Mouse (Mus musculus): ENCODE measurements around the gene Ehbp1. TPM values are rescaled to one million over a fixed set of nuclear protein-coding genes. Genes with fewer than 3 reads are reported as not detected.

The Ehbp1 gene
- polyA plus RNA-seq, 1 experiment, result 38.7 TPM

- H3K4me3 ChIP-seq (ENCODE audit: insufficient read depth, low read length), result peak overlapping the region; percentile 79
- TF ChIP-seq CTCF (IDR thresholded peaks at IDR 0.05; ENCODE audit: borderline replicate concordance, insufficient read depth, low read length), result no peak
- no peak for TF ChIP-seq POLR2A (IDR thresholded peaks at IDR 0.05; ENCODE audit: low read depth, low read length)
- 0 out of 2 replicates have a peak, but pooled peaks cover 6% of the 10 kb centered on the region for H3K4me1 ChIP-seq (ENCODE audit: control insufficient read depth, insufficient read depth, low read length)
- H3K27ac ChIP-seq (ENCODE audit: insufficient read depth, low read length), result peak overlapping the region; percentile 95
Measured at GRCm38 (mm10) chr11:22287513-22287900, 54.6 kb downstream of the Ehbp1 start.

- H3K4me3 ChIP-seq (ENCODE audit: insufficient read depth, low read length), result peak overlapping the region; percentile 84
- H3K4me1 ChIP-seq (ENCODE audit: control insufficient read depth, insufficient read depth, low read length), result 0 out of 2 replicates have a peak, but pooled peaks cover 6% of the 10 kb centered on the region
- peak overlapping the region; percentile 95 for H3K27ac ChIP-seq (ENCODE audit: insufficient read depth, low read length)
- TF ChIP-seq POLR2A (IDR thresholded peaks at IDR 0.05; ENCODE audit: low read depth, low read length) (peak; percentile 93), CTCF (IDR thresholded peaks at IDR 0.05; ENCODE audit: borderline replicate concordance, insufficient read depth, low read length) (no peak)
Measured at GRCm38 (mm10) chr11:22286885-22287512, 55.1 kb downstream of the Ehbp1 start.

- peak overlapping the region; percentile 84 for H3K4me3 ChIP-seq (ENCODE audit: insufficient read depth, low read length)
- H3K27ac ChIP-seq (ENCODE audit: insufficient read depth, low read length), result no peak overlapping the region
- H3K4me1 ChIP-seq (ENCODE audit: control insufficient read depth, insufficient read depth, low read length), result 0 out of 2 replicates have a peak, but pooled peaks cover 6% of the 10 kb centered on the region
- TF ChIP-seq POLR2A (IDR thresholded peaks at IDR 0.05; ENCODE audit: low read depth, low read length) (no peak; the same call in 1 of the 2 replicates), CTCF (IDR thresholded peaks at IDR 0.05; ENCODE audit: borderline replicate concordance, insufficient read depth, low read length) (no peak)
Measured at GRCm38 (mm10) chr11:22286371-22286872, 55.7 kb downstream of the Ehbp1 start.

GRCm38 (mm10) chr11:22276656-22277055, 65.4 kb downstream of the Ehbp1 start:
- H3K27ac ChIP-seq (ENCODE audit: insufficient read depth, low read length), result no peak overlapping the region
- H3K4me3 ChIP-seq (ENCODE audit: insufficient read depth, low read length), result no peak overlapping the region
- TF ChIP-seq POLR2A (IDR thresholded peaks at IDR 0.05; ENCODE audit: low read depth, low read length) (no peak), CTCF (IDR thresholded peaks at IDR 0.05; ENCODE audit: borderline replicate concordance, insufficient read depth, low read length) (no peak)
- H3K4me1 ChIP-seq (ENCODE audit: control insufficient read depth, insufficient read depth, low read length), result peaks cover 4% of the 10 kb centered on the region; the same call in 1 of the 2 replicates

- no peak overlapping the region for H3K4me3 ChIP-seq (ENCODE audit: insufficient read depth, low read length)
- peaks cover 4% of the 10 kb centered on the region; the same call in 1 of the 2 replicates for H3K4me1 ChIP-seq (ENCODE audit: control insufficient read depth, insufficient read depth, low read length)
- TF ChIP-seq POLR2A (IDR thresholded peaks at IDR 0.05; ENCODE audit: low read depth, low read length) (no peak), CTCF (IDR thresholded peaks at IDR 0.05; ENCODE audit: borderline replicate concordance, insufficient read depth, low read length) (no peak)
- 0 out of 2 replicates have a peak overlapping the region, but pooled peaks have one; percentile 58 for H3K27ac ChIP-seq (ENCODE audit: insufficient read depth, low read length)
Measured at GRCm38 (mm10) chr11:22274144-22274543, 67.9 kb downstream of the Ehbp1 start.

- H3K4me1 ChIP-seq (ENCODE audit: control insufficient read depth, insufficient read depth, low read length), result peaks cover 4% of the 10 kb centered on the region; the same call in 1 of the 2 replicates
- no peak overlapping the region for H3K4me3 ChIP-seq (ENCODE audit: insufficient read depth, low read length)
- TF ChIP-seq POLR2A (IDR thresholded peaks at IDR 0.05; ENCODE audit: low read depth, low read length) (no peak), CTCF (IDR thresholded peaks at IDR 0.05; ENCODE audit: borderline replicate concordance, insufficient read depth, low read length) (no peak)
- peak overlapping the region; percentile 58; the same call in 1 of the 2 replicates for H3K27ac ChIP-seq (ENCODE audit: insufficient read depth, low read length)
Measured at GRCm38 (mm10) chr11:22273378-22273777, 68.7 kb downstream of the Ehbp1 start.

GRCm38 (mm10) chr11:22271889-22272288, 70.2 kb downstream of the Ehbp1 start:
- Histone ChIP-seq H3K4me3 (ENCODE audit: insufficient read depth, low read length) (no peak overlapping the region), H3K27ac (ENCODE audit: insufficient read depth, low read length) (no peak overlapping the region), H3K4me1 (ENCODE audit: control insufficient read depth, insufficient read depth, low read length) (peaks cover 4% of the 10 kb centered on the region; the same call in 1 of the 2 replicates)
- TF ChIP-seq CTCF (IDR thresholded peaks at IDR 0.05; ENCODE audit: borderline replicate concordance, insufficient read depth, low read length) (no peak), POLR2A (IDR thresholded peaks at IDR 0.05; ENCODE audit: low read depth, low read length) (no peak)

GRCm38 (mm10) chr11:22269643-22270042, 72.4 kb downstream of the Ehbp1 start:
- no peak overlapping the region for H3K4me3 ChIP-seq (ENCODE audit: insufficient read depth, low read length)
- H3K27ac ChIP-seq (ENCODE audit: insufficient read depth, low read length), result no peak overlapping the region
- TF ChIP-seq POLR2A (IDR thresholded peaks at IDR 0.05; ENCODE audit: low read depth, low read length) (no peak), CTCF (IDR thresholded peaks at IDR 0.05; ENCODE audit: borderline replicate concordance, insufficient read depth, low read length) (no peak)
- H3K4me1 ChIP-seq (ENCODE audit: control insufficient read depth, insufficient read depth, low read length), result peaks cover 4% of the 10 kb centered on the region; the same call in 1 of the 2 replicates

GRCm38 (mm10) chr11:22269173-22269572, 72.9 kb downstream of the Ehbp1 start:
- Histone ChIP-seq H3K4me3 (ENCODE audit: insufficient read depth, low read length) (no peak overlapping the region), H3K27ac (ENCODE audit: insufficient read depth, low read length) (no peak overlapping the region), H3K4me1 (ENCODE audit: control insufficient read depth, insufficient read depth, low read length) (peaks cover 4% of the 10 kb centered on the region; the same call in 1 of the 2 replicates)
- no peak for TF ChIP-seq POLR2A (IDR thresholded peaks at IDR 0.05; ENCODE audit: low read depth, low read length)
- TF ChIP-seq CTCF (IDR thresholded peaks at IDR 0.05; ENCODE audit: borderline replicate concordance, insufficient read depth, low read length), result no peak

GRCm38 (mm10) chr11:22267014-22267413, 75.1 kb downstream of the Ehbp1 start:
- Histone ChIP-seq H3K4me3 (ENCODE audit: insufficient read depth, low read length) (no peak overlapping the region), H3K27ac (ENCODE audit: insufficient read depth, low read length) (no peak overlapping the region), H3K4me1 (ENCODE audit: control insufficient read depth, insufficient read depth, low read length) (no peaks in the 10 kb centered on the region)
- TF ChIP-seq POLR2A (IDR thresholded peaks at IDR 0.05; ENCODE audit: low read depth, low read length), result no peak
- TF ChIP-seq CTCF (IDR thresholded peaks at IDR 0.05; ENCODE audit: borderline replicate concordance, insufficient read depth, low read length), result no peak
